In the genomic region with DNA sequence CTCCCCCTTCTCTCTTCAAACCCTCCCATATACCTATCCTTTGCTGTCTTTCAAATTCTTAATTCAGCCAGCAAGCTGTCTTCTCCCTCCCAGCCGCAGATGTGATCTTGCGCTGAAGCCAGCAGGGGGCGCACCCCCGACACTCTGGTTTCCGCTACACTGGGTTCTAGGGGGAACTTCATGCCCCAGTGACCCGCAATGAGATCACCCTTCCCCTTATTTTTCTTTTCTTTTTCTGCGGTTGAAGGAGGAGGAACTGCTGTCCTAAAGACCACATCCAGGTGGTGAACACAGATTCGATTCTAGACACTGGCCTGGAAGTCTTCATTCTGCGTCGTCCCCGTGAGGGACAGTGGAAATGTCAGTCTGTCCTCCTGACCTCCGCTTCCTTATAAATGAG, we compare ENCODE assay signal across 8 mouse cellular contexts. TPM values are rescaled to one million over a fixed set of nuclear protein-coding genes. Genes with fewer than 3 reads are reported as not detected.
DNase-seq lines count a peak whose midpoint lies in the region; ATAC-seq and TF ChIP-seq lines count a peak whose summit lies in the region.

No protein-coding gene starts in this region.

- H3K36me3 ChIP-seq in kidney, embryonic 14.5 days (ENCODE audit: control insufficient read depth, insufficient read depth, low read length) = no peaks in the 10 kb centered on the region
- no peaks in the 10 kb centered on the region for H3K36me3 ChIP-seq in liver, embryonic 14.5 days (replicated peaks; ENCODE audit: control insufficient read depth, insufficient read depth, low read depth)

- no peak overlapping the region for H3K9ac ChIP-seq in kidney, embryonic 14.5 days (ENCODE audit: low read depth, low read length)
- H3K9ac ChIP-seq in liver, embryonic 14.5 days (replicated peaks) = no peak overlapping the region

- no peaks in the 10 kb centered on the region for H3K27me3 ChIP-seq in kidney, embryonic 14.5 days (ENCODE audit: control insufficient read depth, insufficient read depth, low read length)
- no peaks in the 10 kb centered on the region; the same call in 1 of the 2 replicates for H3K27me3 ChIP-seq in liver, embryonic 14.5 days (ENCODE audit: control insufficient read depth, insufficient read depth, low read length)

- no peaks in the 10 kb centered on the region for H3K9me3 ChIP-seq in kidney, embryonic 14.5 days (ENCODE audit: control insufficient read depth, low read length)
- H3K9me3 ChIP-seq in liver, embryonic 14.5 days (ENCODE audit: control insufficient read depth, low read length) = no peaks in the 10 kb centered on the region

- H3K4me1 ChIP-seq in kidney, embryonic 14.5 days (ENCODE audit: control insufficient read depth, insufficient read depth, low read length) = no peaks in the 10 kb centered on the region
- peaks cover 0 to 3% of the 10 kb centered on the region in 2 experiments; a peak in 1 of 4 replicates for H3K4me1 ChIP-seq in liver, embryonic 14.5 days (replicated peaks; ENCODE audit: control insufficient read depth in 2 of 2, insufficient read depth in 2 of 2, low read length in 1 of 2)

- DNase-seq in kidney, adult 18-20 months = peak; percentile 52
- peak; percentile 34 for DNase-seq in Muller cell, postnatal 12 days (ENCODE audit: inconsistent ontology term)
- peak; percentile 39 for DNase-seq in embryo, embryonic 11.5 days (ENCODE audit: low read depth, low spot score)
- peak; percentile 62 for DNase-seq in induced T-regulatory cell, adult 2 months (ENCODE audit: low read depth)
- peak; percentile 17 to 50 (median 28) for DNase-seq in liver, embryonic 14.5 days (ENCODE audit: low read depth in 3 of 3, low spot score in 3 of 3)
- DNase-seq in retina, postnatal 1 day = peak; percentile 61
- no peak for DNase-seq in yolk sac, embryonic 10.5 days (ENCODE audit: low spot score)

- WGBS in kidney, embryonic 14.5 days = 46% methylated on average over 12 of the region's 12 CpGs
- 10% methylated on average over 12 of the region's 12 CpGs for WGBS in liver, embryonic 14.5 days (ENCODE audit: insufficient replicate concordance)

- no peak overlapping the region for H3K4me2 ChIP-seq in kidney, embryonic 14.5 days (replicated peaks; ENCODE audit: low read depth, low read length)
- H3K4me2 ChIP-seq in liver, embryonic 14.5 days (ENCODE audit: low read depth) = peak overlapping the region; percentile 49

- H3K27ac ChIP-seq in kidney, embryonic 14.5 days (ENCODE audit: low read depth, low read length) = no peak overlapping the region
- no peak overlapping the region for H3K27ac ChIP-seq in liver, embryonic 14.5 days

- no peak for ATAC-seq in kidney, embryonic 14.5 days (ENCODE audit: low FRiP score, low TSS enrichment)
- peak; percentile 50; the same call in 1 of the 2 replicates for ATAC-seq in liver, embryonic 14.5 days (ENCODE audit: insufficient read depth)

- peak; percentile 94 for TF ChIP-seq CTCF in liver, embryonic 14.5 days (IDR thresholded peaks at IDR 0.05; ENCODE audit: low read depth)

- no peak for TF ChIP-seq EP300 in liver, embryonic 14.5 days (IDR thresholded peaks at IDR 0.05; ENCODE audit: low read depth)

- no peak overlapping the region for H3K4me3 ChIP-seq in kidney, embryonic 14.5 days (ENCODE audit: low read length)
- H3K4me3 ChIP-seq in liver, embryonic 14.5 days (ENCODE audit: insufficient read depth in 1 of 2, low read depth in 2 of 2, low read length in 2 of 2) = no peak overlapping the region; a peak in 1 of 4 replicates

RNA-seq across cellular contexts. Expression of gene Blnk, which starts 31.3 kb away (rescaled TPM):
- polyA plus RNA-seq in kidney, embryonic 14.5 days (2014; fragmentation: Nextera tagmentation; extraction: Ambion mirVana) = 10.5 and 11.9 TPM in 2 replicates
- 0.42 and 0.45 TPM in 2 replicates for polyA plus RNA-seq in liver, embryonic 14.5 days (2012; rRNA removed)
- polyA plus RNA-seq in liver, embryonic 14.5 days (2014; fragmentation: Nextera tagmentation; extraction: Ambion mirVana) = 0.71 and 0.72 TPM in 2 replicates
